Mouse (Mus musculus) urinary bladder, postnatal 14 days (tissue): ENCODE results near the gene Pitx2.

ENCODE experiments used
- DNase-seq: peaks from one replicate; pipeline ENCODE4 v3.0.0; 2021; ENCODE audit warnings: low spot score

Gene Pitx2

DNA sequence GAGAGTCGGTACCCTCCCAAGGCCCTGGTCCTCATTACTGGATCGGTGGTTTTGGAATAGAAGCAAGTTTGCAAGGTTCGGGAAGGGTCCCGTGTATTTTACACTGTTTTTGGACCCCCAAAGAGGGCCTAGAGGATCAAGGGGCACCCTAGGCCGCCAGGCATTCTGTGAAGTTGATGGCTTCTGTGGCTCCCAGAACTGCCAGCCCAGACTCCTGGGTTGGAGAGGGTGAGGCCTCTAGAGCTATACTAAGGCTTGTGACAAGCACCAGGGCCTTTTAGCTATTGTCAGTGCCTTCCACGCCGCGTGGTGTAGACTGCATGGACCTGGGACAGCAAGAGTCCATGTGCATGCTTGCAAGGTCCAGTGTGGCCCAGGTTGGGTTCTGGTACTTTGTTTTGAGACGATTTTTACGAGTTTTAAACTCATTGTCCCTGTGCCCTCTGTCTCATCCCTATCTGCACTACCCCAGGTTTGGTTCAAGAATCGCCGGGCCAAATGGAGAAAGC lies 18.2 kb downstream of the Pitx2 start:
- no peak for DNase-seq

- no peak for DNase-seq
Measured at GRCm38 (mm10) chr3:129218371-129218921, 18.8 kb downstream of the Pitx2 start.

- no peak for DNase-seq
Measured at GRCm38 (mm10) chr3:129220086-129220670, 20.5 kb downstream of the Pitx2 start.

DNA sequence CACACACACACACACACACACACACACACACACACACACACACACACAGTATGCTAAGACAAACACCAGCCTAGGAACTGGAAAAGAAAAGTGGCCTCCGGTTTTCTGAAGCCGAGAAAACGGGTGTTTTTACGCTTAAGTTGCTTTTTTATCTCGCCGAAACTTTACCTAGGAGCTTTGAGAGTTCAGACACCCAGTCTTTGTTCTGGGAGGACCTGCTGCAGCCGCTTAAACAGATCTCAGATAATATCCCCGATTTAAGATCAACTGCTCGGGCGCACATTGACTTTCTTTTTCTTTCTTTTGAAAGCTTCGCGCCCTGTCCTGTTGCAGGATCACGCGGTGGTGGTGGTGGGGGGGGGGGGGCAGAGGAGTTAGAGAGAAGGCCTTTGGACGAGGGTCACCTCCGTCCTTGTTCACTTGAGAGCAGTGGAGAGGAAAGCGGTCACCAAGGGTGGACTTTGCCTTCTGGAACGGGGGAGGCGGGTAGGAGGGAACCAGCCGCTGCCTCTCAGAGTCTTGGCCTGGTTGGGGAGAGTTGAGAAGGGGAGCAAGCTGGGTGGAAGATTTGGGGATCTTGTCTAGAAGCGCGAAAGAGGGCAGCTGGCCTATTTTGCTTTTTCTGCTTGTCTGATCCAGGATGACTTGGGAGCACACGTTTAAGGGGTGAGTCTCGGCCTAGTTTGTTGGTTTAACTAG lies 21.2 kb downstream of the Pitx2 start:
- no peak for DNase-seq

DNA sequence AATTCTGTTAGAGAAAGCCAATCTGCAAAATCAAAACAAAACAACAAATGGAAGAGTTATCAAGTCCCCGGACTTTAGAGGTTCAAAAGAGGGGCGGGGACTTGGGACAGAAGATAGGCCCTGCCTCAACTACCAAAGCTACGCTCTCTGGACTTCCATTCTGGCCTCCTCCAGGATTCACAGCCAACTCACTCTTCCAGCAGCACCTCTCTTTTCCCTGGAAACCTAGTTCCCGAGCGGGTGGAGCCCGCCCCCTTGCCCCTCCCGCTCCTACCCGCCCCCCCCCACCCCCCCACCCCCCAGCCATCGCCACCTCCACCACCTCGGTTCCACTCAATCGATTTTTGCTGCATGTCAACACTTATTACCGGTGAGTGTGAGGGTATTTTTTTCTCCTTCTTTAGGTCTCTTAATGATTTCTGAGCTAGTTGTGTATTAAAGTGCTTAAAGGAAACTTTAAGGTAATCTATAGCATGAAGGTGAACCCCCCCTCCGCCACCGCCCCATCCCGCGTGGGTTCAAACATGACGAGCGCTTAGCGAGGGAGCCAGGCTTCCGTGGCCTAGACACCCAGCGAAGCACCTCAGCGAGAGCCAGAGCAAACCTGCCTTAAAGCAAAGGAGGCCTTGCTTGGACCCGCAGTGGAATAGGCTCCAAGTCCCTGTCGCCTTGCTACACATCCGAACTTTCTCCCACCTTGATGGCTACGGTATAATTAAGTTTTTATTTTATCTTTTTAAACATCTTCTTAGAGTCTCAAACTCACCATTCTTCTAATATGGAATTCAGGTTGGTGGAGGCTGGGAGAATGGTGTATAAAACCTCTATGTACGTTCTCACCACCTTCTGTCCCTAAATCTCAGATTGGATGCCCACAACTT lies 21.9 kb downstream of the Pitx2 start:
- DNase-seq: no peak

- no peak for DNase-seq
Measured at GRCm38 (mm10) chr3:129222448-129223290, 23.0 kb downstream of the Pitx2 start.

DNA sequence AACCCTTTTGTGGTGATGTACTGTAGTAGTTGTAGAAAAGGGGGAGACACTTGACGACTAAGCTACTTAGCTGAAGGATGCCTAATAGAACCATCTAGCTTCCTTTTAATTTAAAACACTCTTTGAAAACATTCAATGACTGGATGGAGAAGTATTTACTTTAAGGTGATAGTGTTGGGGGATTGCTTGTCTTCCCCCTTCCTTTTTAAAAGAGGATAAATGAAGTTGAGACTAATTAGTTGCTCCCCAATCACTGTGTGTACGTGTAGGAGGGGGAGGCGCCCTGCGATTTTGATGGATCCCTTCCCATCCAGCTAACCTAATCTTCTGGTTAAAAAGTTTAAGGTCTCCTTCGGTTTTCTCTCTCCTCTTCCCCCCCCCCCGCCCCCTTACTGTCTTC lies 23.7 kb downstream of the Pitx2 start:
- DNase-seq: no peak

DNA sequence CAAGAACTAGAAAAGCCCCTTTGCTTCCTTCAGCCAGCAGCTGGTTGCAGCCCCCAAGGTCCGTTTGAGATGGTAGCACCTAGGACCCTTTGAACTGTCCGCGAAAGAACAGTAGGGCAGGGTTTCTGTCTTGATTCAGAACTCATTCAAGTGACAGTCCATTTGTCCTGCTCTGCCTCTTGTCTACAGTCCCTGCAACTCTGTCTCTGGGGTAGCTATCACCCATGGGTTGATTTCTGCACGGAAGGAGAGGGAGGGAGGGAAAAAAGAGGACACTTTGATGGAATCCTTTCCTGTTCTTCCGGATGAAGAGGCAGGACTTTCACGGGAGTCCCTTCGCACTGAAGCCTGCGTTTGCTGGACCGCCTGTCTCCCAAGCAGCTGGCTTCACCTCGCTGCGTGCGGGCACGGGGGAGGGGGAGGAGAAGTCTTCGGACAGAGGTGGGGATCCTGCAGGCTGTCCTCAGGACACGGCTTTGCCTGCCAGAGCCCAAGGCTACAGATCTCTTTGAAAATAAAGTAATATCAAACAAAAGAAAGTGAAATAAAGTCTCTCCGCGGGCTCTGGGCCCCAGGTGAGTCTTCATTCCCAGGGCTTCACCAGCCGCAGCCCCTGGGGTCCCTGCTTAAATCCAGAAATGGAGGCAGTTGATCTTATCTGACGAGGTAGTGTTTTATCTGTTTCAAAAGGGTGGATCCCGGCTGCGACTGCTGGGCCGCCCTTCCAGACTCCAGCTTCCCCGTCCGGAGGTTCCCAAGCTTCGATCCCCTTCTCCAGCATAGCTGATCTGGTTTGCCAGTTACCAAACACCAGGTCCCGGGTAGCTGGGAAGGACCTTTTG lies 24.5 kb downstream of the Pitx2 start:
- no peak for DNase-seq

- no peak for DNase-seq
Measured at GRCm38 (mm10) chr3:129224806-129225576, 25.3 kb downstream of the Pitx2 start.

GRCm38 (mm10) chr3:129225577-129226289 lies 26.1 kb downstream of the Pitx2 start:
- no peak for DNase-seq

DNA sequence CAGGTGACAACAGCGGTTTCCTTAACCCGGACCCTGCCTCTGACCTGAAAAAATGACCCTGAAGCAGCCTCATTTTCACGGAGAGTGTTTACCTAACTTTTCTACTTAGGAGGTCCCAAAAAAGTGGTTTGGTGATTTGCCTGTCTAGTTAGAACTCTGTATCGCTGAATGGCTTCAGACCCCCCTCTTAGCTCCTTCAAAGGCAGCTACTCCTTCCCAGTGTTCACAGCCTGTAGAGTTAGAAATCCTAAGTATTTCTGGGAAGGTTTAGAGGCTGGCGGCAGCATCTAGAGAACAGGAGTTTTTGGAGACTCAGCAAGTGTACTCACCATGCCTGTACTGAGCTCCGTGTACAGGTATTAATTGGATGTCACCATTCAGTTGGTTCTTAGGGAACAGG lies 27.0 kb downstream of the Pitx2 start:
- no peak for DNase-seq

DNA sequence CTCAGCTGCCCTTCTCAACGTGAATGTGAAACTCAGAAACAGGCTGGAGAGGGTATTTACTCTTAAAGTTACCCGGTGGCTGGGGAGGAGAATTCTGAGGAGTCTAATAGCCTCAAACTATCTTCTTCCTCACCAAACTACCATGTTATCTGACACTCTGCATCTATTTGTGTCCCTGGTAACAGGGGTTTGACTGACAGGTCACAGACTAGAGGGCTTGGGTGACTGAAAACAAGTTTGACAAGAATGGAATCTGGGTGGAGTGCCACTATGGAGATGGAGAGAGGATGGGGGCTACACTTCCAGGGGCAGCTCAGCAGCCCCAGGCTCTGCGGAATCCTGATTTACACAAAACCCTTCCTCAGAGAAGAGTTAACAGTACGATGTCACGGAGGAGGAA lies 27.7 kb downstream of the Pitx2 start:
- no peak for DNase-seq

- DNase-seq: no peak
Measured at GRCm38 (mm10) chr3:129238010-129238409, 38.3 kb downstream of the Pitx2 start.

- DNase-seq: no peak
Measured at GRCm38 (mm10) chr3:129238664-129239258, 39.1 kb downstream of the Pitx2 start.

DNA sequence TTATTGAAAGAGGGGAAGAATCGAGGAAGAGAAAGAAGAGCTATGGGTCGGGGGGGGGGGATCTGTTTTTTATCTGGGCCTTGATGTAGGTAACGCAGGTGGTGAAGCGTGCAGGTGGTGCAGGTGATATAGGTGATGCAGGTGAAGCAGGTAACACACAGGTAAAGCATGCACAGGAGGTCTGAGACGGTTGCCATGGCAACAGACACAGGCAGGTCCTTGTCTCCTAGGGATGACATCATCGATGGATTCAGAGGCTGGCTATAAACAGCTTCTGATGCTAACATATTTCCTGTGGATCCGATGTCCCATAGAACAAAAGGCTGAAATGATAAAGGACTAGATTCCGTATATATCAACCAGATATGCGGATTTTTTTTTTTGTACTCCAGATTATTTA lies 51.3 kb downstream of the Pitx2 start:
- DNase-seq: no peak

DNA sequence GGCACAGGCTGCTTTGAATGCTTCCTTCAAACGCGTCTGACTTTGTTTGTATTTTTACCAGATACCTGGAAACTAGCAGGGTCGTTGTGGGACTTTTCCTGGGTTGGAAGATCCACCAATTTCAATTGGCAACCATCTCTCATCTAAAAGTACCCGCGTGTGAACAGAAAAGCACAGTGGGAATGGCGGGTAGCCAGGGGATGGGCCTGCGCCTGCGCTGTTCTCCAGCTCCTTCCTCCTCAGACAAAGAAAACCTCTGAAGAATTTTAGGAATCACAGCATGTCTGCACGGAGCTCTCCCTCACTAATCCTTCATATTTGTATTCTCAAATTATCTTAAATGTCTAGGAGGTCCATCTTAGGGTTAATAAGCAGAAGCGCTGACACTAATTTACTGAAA lies 54.6 kb downstream of the Pitx2 start:
- DNase-seq: peak; percentile 7

DNA sequence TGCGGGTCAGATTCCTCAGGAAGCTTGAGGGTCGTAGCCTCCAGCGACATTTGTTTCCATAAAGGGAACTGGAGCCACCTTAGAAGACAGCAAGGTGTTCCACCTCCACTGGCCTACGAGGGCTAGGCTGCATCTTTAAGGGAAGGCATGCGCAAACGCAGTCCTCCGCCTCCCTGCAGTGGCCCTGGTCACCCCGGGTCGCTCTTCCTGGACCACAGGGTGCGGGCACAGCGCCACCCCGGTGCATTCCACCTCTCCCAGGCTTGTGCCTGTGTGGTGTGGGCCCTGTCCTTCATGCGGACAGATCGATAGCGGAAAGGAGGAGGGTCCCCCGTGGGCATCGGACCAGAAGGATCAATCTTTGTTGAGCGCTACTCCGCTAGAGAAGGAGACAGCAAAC lies 56.6 kb downstream of the Pitx2 start:
- no peak for DNase-seq

DNA sequence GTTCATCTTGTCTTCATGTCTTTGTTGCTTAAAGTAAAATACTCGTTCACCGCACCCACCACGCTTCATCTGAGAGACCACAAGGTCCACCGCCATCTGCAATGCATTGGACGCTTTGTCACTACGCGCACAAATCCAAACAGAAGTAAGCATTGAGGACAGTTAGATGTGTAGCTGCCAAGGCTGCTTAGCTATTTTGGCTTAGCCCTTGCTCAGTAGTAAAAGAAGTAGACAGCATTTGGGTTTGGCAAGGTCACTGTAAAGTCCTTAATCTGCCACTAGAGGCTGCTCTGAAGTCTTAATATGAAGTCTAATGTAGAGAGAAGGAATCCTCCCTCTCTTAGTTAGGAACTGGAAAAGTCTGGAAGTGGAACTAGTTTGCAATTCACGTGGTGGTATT lies 57.1 kb downstream of the Pitx2 start:
- peak; percentile 4 for DNase-seq

DNA sequence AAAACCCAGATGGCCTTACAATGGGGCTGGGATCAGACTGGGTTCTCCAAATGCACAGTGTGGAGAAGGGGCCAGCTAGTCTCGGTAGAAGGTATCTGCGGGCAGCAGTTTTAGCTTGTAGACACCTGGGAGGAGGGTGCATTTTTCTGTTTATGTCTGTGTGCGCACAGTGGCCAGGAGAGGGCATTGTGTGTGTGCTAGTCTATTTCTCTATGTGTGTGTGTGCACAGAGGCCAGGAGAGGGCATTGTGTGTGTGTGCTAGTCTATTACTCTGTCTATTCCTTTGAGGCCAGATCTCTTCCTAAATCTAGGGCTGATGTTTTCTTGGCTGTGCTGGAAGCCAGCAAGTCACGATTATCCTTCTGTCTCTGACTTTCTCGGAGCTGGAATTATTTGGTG lies 58.8 kb downstream of the Pitx2 start:
- no peak for DNase-seq
